Mouse (Mus musculus): ENCODE data around the gene Hist1h1c.

Hist1h1c gene

GRCm38 (mm10) chr13:23738677-23739068 lies at the start of gene Hist1h1c:
Hist1h1c (plus strand) TSS chr13:23738808.
- DNase-seq = peak; percentile 100

- DNase-seq = peak; percentile 2
Measured at GRCm38 (mm10) chr13:23688956-23689355, 49.7 kb upstream of the Hist1h1c start.

- no peak for DNase-seq
Measured at GRCm38 (mm10) chr13:23689459-23689858, 49.1 kb upstream of the Hist1h1c start.

GRCm38 (mm10) chr13:23693856-23694440 lies 44.7 kb upstream of the Hist1h1c start:
- DNase-seq = peak; percentile 43

GRCm38 (mm10) chr13:23694956-23695355 lies 43.7 kb upstream of the Hist1h1c start:
- DNase-seq = peak; percentile 59

GRCm38 (mm10) chr13:23695514-23695913 lies 43.1 kb upstream of the Hist1h1c start, which contains the start of gene Hist1h1t:
Hist1h1t (plus strand) TSS chr13:23695814.
- peak; percentile 84 for DNase-seq

GRCm38 (mm10) chr13:23696061-23696474 lies 42.5 kb upstream of the Hist1h1c start:
- peak; percentile 89 for DNase-seq

- peak; percentile 91 for DNase-seq
Measured at GRCm38 (mm10) chr13:23697491-23698299, 40.9 kb upstream of the Hist1h1c start.

- peak; percentile 100 for DNase-seq
Measured at GRCm38 (mm10) chr13:23698300-23698693, 40.3 kb upstream of the Hist1h1c start, which contains the start of gene Hist1h4c. Hist1h4c (minus strand) TSS chr13:23698454.

GRCm38 (mm10) chr13:23698996-23699395 lies 39.6 kb upstream of the Hist1h1c start:
- DNase-seq = peak; percentile 83

- no peak for DNase-seq
Measured at GRCm38 (mm10) chr13:23699767-23700166, 38.8 kb upstream of the Hist1h1c start.

GRCm38 (mm10) chr13:23700786-23701520 lies 37.7 kb upstream of the Hist1h1c start:
- peak; percentile 97 for DNase-seq

GRCm38 (mm10) chr13:23702220-23702619 lies 36.4 kb upstream of the Hist1h1c start:
- peak; percentile 54 for DNase-seq

- DNase-seq = peak; percentile 92
Measured at GRCm38 (mm10) chr13:23702801-23703200, 35.8 kb upstream of the Hist1h1c start.

- DNase-seq = peak; percentile 93
Measured at GRCm38 (mm10) chr13:23705751-23706356, 32.8 kb upstream of the Hist1h1c start.

GRCm38 (mm10) chr13:23706771-23707170 lies 31.8 kb upstream of the Hist1h1c start:
- DNase-seq = peak; percentile 87

GRCm38 (mm10) chr13:23708041-23708440 lies 30.6 kb upstream of the Hist1h1c start:
- DNase-seq = peak; percentile 81

- peak; percentile 81 for DNase-seq
Measured at GRCm38 (mm10) chr13:23708654-23709053, 30.0 kb upstream of the Hist1h1c start.

- peak; percentile 85 for DNase-seq
Measured at GRCm38 (mm10) chr13:23709714-23710373, 28.8 kb upstream of the Hist1h1c start.

- peak; percentile 98 for DNase-seq
Measured at GRCm38 (mm10) chr13:23710374-23711089, 28.1 kb upstream of the Hist1h1c start, which contains the start of gene Hfe. Hfe (minus strand) TSS chr13:23710854.

- DNase-seq = peak; percentile 90
Measured at GRCm38 (mm10) chr13:23716261-23717042, 22.2 kb upstream of the Hist1h1c start.
